Mouse (Mus musculus) limb, embryonic 15.5 days (tissue): ENCODE data around the gene Hoxa6. TPM values are rescaled to one million over a fixed set of nuclear protein-coding genes. Genes with fewer than 3 reads are reported as not detected.

Experiments
- ATAC-seq: fragments of 200-750 bp; cut with Nextera tagmentation; 2 replicates; pipeline ENCODE4 v1.8.0; 2017; ENCODE audit warnings: low read depth, moderate TSS enrichment; ENCODE audit not compliant: insufficient number of reproducible peaks, low FRiP score, low TSS enrichment
- H3K27ac ChIP-seq: fragments of 300-500 bp; sonication (generic); 2 replicates; pipeline ENCODE4 v1.5.1; 2015; ENCODE audit warnings: moderate library complexity, mild to moderate bottlenecking, inconsistent platforms
- H3K27me3 ChIP-seq: fragments of 300-500 bp; sonication (generic); 2 replicates; pipeline ENCODE4 v1.6.1; 2015; ENCODE audit warnings: inconsistent platforms
- H3K36me3 ChIP-seq: fragments of 300-500 bp; sonication (generic); 2 replicates; pipeline ENCODE4 v1.6.1; 2015; ENCODE audit warnings: inconsistent platforms
- H3K4me1 ChIP-seq: fragments of 300-500 bp; sonication (generic); 2 replicates; pipeline ENCODE4 v1.6.1; 2015; ENCODE audit warnings: inconsistent platforms
- H3K4me2 ChIP-seq: fragments of 300-500 bp; sonication (generic); 2 replicates; pipeline ENCODE4 v1.6.1; 2015; ENCODE audit warnings: mild to moderate bottlenecking, inconsistent platforms
- H3K4me3 ChIP-seq: fragments of 300-500 bp; sonication (generic); 2 replicates; pipeline ENCODE4 v1.5.1; 2015; ENCODE audit warnings: mild to moderate bottlenecking, inconsistent platforms
- H3K9ac ChIP-seq: fragments of 300-500 bp; sonication (generic); 2 replicates; pipeline ENCODE4 v1.6.1; 2015; ENCODE audit warnings: inconsistent platforms
- H3K9me3 ChIP-seq: fragments of 300-500 bp; sonication (generic); 2 replicates; pipeline ENCODE4 v1.6.1; 2016; ENCODE audit warnings: inconsistent platforms
- WGBS: fragments of 180-500 bp; shearing (Covaris S2); methylation state at CpG from one replicate; pipeline ENCODE4 v1.1.7; 2015; 5-methylcytosine and 5-hydroxymethylcytosine counted together
- polyA plus RNA-seq: library from polyadenylated mRNA; unstranded; fragments of >200 nt; fragmentation: Nextera tagmentation; extraction: Ambion mirVana; gene quantifications from 2 replicates; pipeline ENCODE4 v1.2.1, GENCODE M21; 2015

The Hoxa6 gene
- polyA plus RNA-seq, 1 experiment from 2014 or later, result 1.1 TPM

DNA sequence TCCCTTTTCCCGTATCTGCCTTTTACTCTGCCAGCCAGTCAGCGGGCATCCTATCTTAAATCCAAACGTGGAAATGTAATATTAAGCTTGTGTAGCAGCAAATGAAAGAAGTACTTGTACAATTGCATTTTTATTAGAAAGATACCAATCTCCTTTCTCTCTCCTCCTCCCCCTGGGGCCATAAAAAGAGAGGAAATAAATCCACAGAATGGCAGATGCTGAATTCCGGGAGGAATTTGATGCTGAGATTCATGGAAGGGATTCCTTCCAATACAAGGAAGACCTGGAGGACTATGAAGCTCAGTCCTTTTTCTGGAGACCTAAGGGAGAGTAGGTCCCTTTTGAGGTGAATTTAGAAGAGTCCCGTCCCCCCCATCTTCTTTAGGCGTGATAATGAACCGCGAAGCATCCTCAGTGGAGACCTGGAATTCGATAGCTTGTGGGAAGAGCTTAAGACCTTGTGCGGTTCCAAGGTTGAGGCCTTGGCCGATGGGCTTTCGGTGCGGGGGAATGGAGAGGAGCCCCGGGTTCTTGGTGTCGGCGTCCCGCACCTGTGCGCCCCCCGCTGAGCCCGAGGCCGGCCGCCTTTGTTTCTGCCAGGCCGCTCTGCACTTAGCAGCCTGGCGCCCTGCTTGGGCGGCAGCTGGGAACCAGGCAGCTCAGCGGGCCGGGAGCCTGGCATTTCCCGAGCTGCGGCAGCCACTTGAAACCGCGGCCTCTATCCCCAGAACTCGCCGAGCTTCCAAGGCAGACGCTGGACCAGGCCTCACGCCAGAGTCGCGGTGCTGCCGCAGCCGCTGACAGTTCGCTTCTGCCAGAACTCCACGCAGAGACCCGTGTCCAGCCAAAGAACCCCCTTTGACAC lies 40.1 kb downstream of the Hoxa6 start:
- Histone ChIP-seq H3K4me2 (peak overlapping the region; percentile 17; the same call in 1 of the 2 replicates), H3K27me3 (peaks cover 84% of the 10 kb centered on the region), H3K36me3 (peaks cover 5% of the 10 kb centered on the region; the same call in 1 of the 2 replicates), H3K4me1 (peaks cover 43% of the 10 kb centered on the region), H3K9me3 (no peaks in the 10 kb centered on the region), H3K4me3 (no peak overlapping the region), H3K9ac (no peak overlapping the region), H3K27ac (no peak overlapping the region)
- WGBS, result 35% methylated on average over 42 of the region's 42 CpGs
- no peak for ATAC-seq

DNA sequence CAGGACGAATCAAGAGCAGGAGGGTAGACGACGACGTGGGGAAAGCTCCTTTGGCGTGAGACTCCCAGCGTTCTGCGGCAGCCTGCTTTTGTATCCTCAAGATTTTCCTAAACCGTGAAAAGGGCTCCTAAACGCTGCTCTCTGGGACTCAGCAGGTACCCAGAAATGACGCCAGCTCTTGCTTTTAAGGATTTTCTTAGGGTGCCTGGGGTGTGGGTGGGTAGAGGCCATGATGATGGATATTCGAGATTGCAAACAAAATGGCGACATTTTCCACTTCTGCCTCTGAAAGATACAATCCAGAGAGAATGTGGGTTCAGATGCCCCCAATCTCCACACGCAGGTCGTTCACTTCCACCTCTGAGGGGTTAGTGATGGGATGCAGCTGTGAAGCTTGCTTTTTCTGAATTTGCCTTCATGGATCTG lies 40.8 kb downstream of the Hoxa6 start:
- Histone ChIP-seq H3K4me3 (no peak overlapping the region), H3K9ac (no peak overlapping the region), H3K27ac (no peak overlapping the region), H3K4me2 (no peak overlapping the region), H3K9me3 (no peaks in the 10 kb centered on the region), H3K27me3 (peaks cover 88% of the 10 kb centered on the region), H3K4me1 (peaks cover 39% of the 10 kb centered on the region), H3K36me3 (peaks cover 5% of the 10 kb centered on the region; the same call in 1 of the 2 replicates)
- 53% methylated on average over 14 of the region's 14 CpGs for WGBS
- ATAC-seq, result no peak

DNA sequence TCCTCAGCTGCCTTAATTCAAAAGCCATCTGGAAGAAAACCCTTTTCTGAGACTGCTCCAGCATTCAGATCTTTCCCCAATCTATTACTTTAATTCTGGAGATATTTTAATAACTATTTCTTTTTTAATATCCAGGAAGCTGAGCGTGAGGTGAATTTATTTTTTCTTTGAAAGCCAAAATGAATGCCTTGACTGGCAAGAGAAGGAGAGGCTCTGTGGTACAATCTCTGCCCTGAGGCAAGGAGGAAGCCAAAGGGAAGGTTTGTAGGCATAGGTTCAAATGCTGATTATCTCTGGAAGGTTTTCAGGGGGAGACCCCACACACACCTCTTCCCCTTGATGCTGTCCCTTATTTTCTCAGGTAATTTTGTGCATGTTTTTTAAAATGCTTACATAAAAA lies 41.3 kb downstream of the Hoxa6 start:
- Histone ChIP-seq H3K27ac (no peak overlapping the region), H3K9me3 (no peaks in the 10 kb centered on the region), H3K4me2 (no peak overlapping the region), H3K4me1 (peaks cover 33% of the 10 kb centered on the region), H3K27me3 (peaks cover 87% of the 10 kb centered on the region), H3K36me3 (peaks cover 5% of the 10 kb centered on the region; the same call in 1 of the 2 replicates), H3K9ac (no peak overlapping the region), H3K4me3 (no peak overlapping the region)
- no peak for ATAC-seq
- 74% methylated on average over 1 of the region's 1 CpGs for WGBS

DNA sequence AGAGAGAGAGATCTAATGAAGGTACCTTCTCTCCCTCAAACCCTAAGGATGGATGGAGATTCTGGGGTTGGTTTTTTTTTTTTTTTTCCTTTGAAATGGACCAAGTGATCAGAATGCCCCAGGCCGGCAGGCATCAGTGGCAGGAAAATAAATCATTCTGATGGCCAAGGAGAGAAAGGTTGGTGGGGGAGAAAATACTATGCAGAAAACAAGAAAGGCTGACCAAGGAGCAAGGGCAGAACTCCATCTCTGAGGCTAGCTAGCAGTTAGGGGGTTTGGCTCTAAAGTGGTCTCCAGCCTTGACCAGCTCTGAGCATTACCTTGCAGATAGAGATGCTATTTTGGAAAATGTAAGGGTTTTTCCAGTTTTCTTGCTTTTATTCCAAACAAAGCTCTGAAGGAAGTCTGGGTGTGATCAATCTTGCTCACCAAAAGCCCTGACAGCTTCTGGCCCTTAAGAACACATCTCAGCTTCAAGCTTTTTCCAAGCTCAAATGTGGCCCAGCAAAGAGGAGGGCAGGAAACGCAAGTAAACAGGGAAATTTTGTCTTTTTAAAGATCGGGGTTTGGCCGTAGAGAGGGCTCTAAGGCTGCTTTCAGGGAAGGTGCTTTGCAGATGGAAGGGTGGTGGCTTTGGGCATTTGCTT lies 42.0 kb downstream of the Hoxa6 start:
- Histone ChIP-seq H3K27me3 (peaks cover 86% of the 10 kb centered on the region), H3K4me3 (no peak overlapping the region), H3K27ac (no peak overlapping the region), H3K4me2 (no peak overlapping the region), H3K9me3 (no peaks in the 10 kb centered on the region), H3K4me1 (peaks cover 27% of the 10 kb centered on the region), H3K9ac (no peak overlapping the region), H3K36me3 (peaks cover 5% of the 10 kb centered on the region; the same call in 1 of the 2 replicates)
- ATAC-seq, result no peak
- 39% methylated on average over 4 of the region's 4 CpGs for WGBS

DNA sequence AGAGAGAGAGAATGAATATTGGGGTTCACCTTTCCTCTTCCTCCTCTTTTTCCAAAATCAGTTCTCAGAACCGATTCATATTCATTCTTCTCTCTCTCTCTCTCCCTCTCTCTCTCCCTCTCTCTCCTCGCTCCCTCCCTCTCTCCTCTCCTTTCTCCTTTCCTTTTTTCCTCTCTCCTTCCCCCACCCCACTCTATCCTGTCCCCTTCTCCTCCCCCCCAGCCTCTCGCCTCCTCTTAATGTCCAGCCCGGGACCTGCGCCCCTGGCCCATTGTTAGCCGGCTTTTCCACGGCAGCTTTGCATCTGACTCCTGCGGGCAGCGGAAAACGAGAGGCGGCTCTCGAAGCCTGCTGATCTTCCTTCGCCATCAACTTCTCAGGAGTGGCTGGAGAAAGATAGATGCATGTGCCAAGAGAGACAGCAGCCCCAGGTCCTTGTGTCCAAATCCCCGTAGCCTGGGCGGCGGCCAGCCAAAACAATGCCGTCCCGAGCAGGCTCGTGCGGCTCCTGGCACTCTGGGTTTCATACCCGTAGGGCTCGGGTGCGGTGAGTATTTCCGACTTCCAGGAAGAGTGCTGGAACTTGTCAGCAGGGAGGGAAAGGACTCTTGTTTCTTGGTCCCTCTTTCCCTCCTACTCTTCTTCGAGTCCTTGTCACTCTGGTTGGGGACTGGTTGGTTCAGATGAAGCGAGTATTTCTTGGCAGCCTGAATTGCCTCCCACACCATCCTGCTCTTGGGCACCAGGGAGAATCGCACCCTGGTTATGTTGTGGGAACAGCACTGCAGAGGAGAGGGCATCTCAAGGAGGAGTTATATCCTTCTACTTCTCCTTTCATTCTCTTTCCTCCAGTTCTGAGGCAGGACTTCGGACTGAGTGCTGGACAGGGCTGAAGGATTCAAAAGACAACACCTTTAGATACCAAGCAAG lies 42.8 kb downstream of the Hoxa6 start:
- ATAC-seq, result no peak
- Histone ChIP-seq H3K9me3 (no peaks in the 10 kb centered on the region), H3K9ac (no peak overlapping the region), H3K4me1 (peaks cover 32% of the 10 kb centered on the region), H3K4me2 (peak overlapping the region; percentile 40; the same call in 1 of the 2 replicates), H3K27ac (no peak overlapping the region), H3K27me3 (peaks cover 81% of the 10 kb centered on the region), H3K4me3 (no peak overlapping the region), H3K36me3 (peaks cover 5% of the 10 kb centered on the region; the same call in 1 of the 2 replicates)
- WGBS, result 16% methylated on average over 28 of the region's 28 CpGs

DNA sequence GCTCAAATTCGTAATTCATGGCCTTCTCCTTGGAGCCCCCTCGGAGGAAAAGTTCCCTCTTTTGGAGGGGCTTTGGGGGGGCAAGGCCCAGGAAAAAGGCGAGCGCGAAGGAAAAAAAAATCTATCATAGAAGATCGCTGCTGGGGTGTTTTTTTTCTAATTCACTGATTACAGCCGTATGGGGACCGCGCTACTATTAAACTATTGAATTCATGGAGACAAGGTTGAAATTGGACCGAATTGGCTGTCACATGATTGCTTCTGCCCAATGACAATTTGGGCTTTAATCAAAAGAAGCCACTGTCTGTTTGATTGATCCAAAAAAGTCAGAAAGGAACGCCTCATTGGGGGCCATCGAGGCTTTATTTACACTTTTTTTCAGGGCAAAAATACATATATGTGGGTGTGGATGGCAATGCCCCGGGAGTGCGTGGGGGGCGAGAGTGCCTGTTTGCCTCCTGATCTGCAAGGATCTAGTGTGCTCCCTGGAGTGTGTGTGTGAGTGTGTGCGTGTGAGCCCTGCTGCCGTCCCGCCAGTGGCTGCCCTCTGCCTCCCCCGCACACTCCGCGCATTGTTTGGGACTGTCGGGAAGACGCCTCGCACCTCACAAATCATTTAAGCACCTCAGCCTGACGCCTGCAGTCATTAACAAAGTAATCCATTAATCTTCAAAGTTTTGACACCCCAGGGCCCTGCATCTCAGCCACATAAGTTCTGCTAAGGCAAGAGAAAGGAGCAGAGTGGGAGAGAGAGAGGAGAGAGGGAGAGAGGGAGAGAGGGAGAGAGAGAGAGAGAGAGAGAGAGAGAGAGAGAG lies 43.7 kb downstream of the Hoxa6 start, which contains the start of gene Hoxa2:
Hoxa2 (minus strand) TSS at position 206 of the 815 bp plus-strand sequence.
- Histone ChIP-seq H3K27me3 (peaks cover 75% of the 10 kb centered on the region), H3K4me1 (peaks cover 36% of the 10 kb centered on the region), H3K9ac (no peak within 1 kb of the TSS), H3K4me2 (peak within 1 kb of the TSS; percentile 40), H3K27ac (no peak within 1 kb of the TSS), H3K9me3 (no peaks in the 10 kb centered on the region), H3K36me3 (peaks cover 1% of the 10 kb centered on the region; the same call in 1 of the 2 replicates), H3K4me3 (peak within 1 kb of the TSS; percentile 30)
- ATAC-seq, result no peak
- WGBS, result 5% methylated on average over 25 of the region's 25 CpGs

DNA sequence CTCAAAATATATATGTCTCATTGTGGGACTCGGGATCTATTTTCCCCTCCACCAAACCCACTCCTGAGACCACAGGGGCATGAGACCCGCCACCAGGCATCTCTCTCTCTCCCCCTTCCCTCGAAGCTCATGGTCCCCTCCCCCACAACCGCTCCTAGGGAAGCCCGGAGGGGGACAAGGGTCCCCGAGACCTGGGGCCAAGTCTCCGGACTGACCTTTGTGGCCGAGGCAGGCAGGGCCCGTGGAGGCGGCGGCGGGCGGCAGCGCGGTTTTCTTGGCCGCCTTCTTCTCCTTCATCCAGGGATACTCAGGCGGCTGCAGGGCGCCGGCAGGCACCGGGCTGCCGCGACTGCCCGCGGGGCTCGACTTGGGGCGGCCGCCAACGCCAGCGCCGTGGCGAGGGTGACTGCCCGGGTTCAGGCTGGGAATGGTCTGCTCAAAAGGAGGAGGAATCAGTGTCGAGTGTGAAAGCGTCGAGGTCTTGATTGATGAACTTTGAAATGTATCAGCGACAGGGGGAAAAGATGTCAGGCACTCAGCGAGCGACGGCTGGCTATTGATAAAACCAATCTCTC lies 44.4 kb downstream of the Hoxa6 start:
- no peak for ATAC-seq
- H3K4me2 ChIP-seq, result peak overlapping the region; percentile 40
- peaks cover 41% of the 10 kb centered on the region for H3K4me1 ChIP-seq
- no peaks in the 10 kb centered on the region for H3K9me3 ChIP-seq
- WGBS, result 5% methylated on average over 33 of the region's 39 CpGs
- no peak overlapping the region for H3K9ac ChIP-seq
- no peaks in the 10 kb centered on the region for H3K36me3 ChIP-seq
- H3K27ac ChIP-seq, result no peak overlapping the region
- H3K27me3 ChIP-seq, result peaks cover 78% of the 10 kb centered on the region
- peak overlapping the region; percentile 30 for H3K4me3 ChIP-seq

DNA sequence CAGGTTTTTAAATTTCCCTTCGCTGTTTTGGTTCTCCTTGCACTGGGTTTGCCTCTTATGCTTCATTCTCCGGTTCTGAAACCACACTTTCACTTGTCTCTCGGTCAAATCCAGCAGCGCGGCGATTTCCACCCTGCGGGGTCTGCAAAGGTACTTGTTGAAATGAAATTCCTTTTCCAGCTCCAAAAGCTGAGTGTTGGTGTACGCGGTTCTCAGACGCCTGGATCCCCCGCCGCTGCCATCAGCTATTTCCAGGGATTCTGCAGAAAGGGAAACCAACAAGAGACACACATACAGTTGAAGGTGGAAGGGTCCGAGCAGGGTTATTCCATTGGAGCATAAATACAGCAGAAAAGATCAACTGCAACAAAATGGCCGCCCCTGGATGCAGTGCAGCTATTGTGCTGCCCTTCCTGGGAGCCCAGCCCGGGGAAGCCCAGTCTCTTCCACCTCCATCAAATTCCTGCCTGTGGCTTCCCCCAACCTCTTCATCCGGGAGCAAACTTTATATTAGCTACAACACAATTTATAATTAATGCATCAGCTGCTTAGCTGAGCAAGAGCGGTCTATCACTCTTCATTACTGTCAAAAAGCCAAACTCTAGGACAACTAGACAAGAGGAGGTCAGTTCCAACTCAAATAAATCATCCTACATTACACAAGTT lies 45.0 kb downstream of the Hoxa6 start:
- no peak overlapping the region for H3K27ac ChIP-seq
- ATAC-seq, result no peak
- H3K36me3 ChIP-seq, result no peaks in the 10 kb centered on the region
- no peaks in the 10 kb centered on the region for H3K9me3 ChIP-seq
- H3K27me3 ChIP-seq, result peaks cover 80% of the 10 kb centered on the region
- peaks cover 44% of the 10 kb centered on the region for H3K4me1 ChIP-seq
- H3K9ac ChIP-seq, result no peak overlapping the region
- peak overlapping the region; percentile 30; the same call in 1 of the 2 replicates for H3K4me3 ChIP-seq
- 29% methylated on average over 17 of the region's 17 CpGs for WGBS
- H3K4me2 ChIP-seq, result peak overlapping the region; percentile 40; the same call in 1 of the 2 replicates

DNA sequence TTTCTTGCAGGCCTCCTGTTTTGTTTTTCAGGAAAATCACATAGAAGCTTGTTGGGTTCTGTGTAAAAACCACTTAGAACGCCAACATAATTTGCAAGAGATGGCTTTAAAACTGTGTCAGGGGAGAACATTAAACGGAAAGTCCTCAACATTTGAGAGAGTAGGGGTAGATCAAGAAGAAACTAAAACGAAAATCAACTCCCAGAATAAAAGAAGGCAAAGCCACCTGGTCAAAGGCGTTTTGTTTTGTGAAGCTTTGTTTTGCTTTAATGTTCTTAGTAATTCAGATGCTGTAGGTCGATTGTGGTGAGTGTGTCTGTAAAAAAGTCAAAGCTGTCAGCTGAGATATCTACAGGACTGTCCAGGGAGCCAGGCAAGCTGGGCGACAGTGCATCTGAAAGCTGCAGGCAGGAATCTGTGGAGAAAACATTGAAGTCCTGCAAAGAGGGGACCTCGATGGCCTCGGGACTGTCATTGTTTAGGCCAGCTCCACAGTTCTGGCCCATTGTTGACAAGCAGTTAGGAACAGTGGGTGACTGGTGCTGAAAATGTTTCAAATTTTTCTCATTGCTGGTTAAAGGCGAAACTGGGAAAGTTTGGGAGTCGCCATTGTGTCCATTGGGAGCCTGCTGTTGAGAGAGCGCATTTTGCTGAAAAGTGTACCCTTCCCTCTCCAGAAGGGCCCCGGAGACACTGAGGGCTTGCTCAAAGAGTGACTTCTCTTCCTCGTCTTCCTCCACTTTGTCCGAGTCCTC lies 45.7 kb downstream of the Hoxa6 start:
- H3K4me3 ChIP-seq, result peak overlapping the region; percentile 9; the same call in 1 of the 2 replicates
- H3K9ac ChIP-seq, result no peak overlapping the region
- 63% methylated on average over 14 of the region's 14 CpGs for WGBS
- peaks cover 49% of the 10 kb centered on the region for H3K4me1 ChIP-seq
- 0 out of 2 replicates have a peak overlapping the region, but pooled peaks have one; percentile 7 for H3K4me2 ChIP-seq
- no peak overlapping the region for H3K27ac ChIP-seq
- H3K36me3 ChIP-seq, result no peaks in the 10 kb centered on the region
- H3K9me3 ChIP-seq, result no peaks in the 10 kb centered on the region
- ATAC-seq, result no peak
- peaks cover 80% of the 10 kb centered on the region for H3K27me3 ChIP-seq

DNA sequence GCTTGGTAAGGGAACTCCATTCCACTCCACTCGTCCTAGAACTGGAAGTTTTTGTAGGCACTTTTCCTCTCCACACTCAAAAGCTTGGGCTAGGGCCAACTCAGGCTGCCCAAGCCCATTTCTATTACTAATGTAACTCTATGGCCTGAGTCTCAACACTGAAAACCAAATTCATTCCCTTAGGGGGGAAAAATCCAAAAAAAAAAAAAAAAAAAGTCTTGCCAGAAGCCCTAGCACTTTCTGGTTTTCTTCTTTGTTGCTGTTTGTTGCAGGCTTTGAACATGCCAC lies 46.5 kb downstream of the Hoxa6 start:
- H3K27ac ChIP-seq, result no peak overlapping the region
- WGBS, result 68% methylated on average over 1 of the region's 1 CpGs

More for the DNA sequence above, 46.5 kb downstream of the Hoxa6 start:
- H3K4me2 ChIP-seq, result no peak overlapping the region
- ATAC-seq, result no peak
- H3K9me3 ChIP-seq, result no peaks in the 10 kb centered on the region
- no peaks in the 10 kb centered on the region for H3K36me3 ChIP-seq
- no peak overlapping the region for H3K9ac ChIP-seq
- H3K4me3 ChIP-seq, result no peak overlapping the region
- H3K4me1 ChIP-seq, result peaks cover 53% of the 10 kb centered on the region
- peaks cover 81% of the 10 kb centered on the region for H3K27me3 ChIP-seq
